Mouse (Mus musculus) thymus, adult 18-20 months (tissue): Measurements from ENCODE around the gene Hrct1.

ENCODE experiments used
- DNase-seq, 2 experiments: peaks; one replicate each; pipeline ENCODE4 v3.0.0; 2022; ENCODE audit warnings: mixed read lengths in 2 of 2

Hrct1 gene

GRCm38 (mm10) chr4:43726995-43727394, at the start of gene Hrct1:
Gene Hrct1, plus strand, starts transcription at chr4:43727188.
- no peak for DNase-seq

GRCm38 (mm10) chr4:43678541-43678940, 48.4 kb upstream of the Hrct1 start:
- DNase-seq, result no peak

- DNase-seq, result no peak
These were observed 47.5 kb upstream of the Hrct1 start for GRCm38 (mm10) chr4:43679416-43680043.

GRCm38 (mm10) chr4:43690021-43690420, 37.0 kb upstream of the Hrct1 start:
- no peak for DNase-seq

- DNase-seq, result no peak
These were observed 36.0 kb upstream of the Hrct1 start for GRCm38 (mm10) chr4:43691026-43691425.

GRCm38 (mm10) chr4:43693806-43694241, 33.2 kb upstream of the Hrct1 start:
- DNase-seq, result no peak

GRCm38 (mm10) chr4:43694439-43695248, 32.3 kb upstream of the Hrct1 start:
- no peak for DNase-seq

- no peak for DNase-seq
These were observed 31.7 kb upstream of the Hrct1 start for GRCm38 (mm10) chr4:43695249-43695671.

GRCm38 (mm10) chr4:43696561-43696960, 30.4 kb upstream of the Hrct1 start:
- no peak for DNase-seq

- DNase-seq, result no peak
These were observed 26.3 kb upstream of the Hrct1 start, which contains the start of gene Olfr70 for GRCm38 (mm10) chr4:43700707-43701106. Gene Olfr70, minus strand, starts transcription at chr4:43700807.

- DNase-seq, result no peak
These were observed 23.5 kb upstream of the Hrct1 start for GRCm38 (mm10) chr4:43703439-43703838.

- DNase-seq, result no peak
These were observed 23.1 kb upstream of the Hrct1 start for GRCm38 (mm10) chr4:43703851-43704250.

GRCm38 (mm10) chr4:43705991-43706390, 21.0 kb upstream of the Hrct1 start:
- DNase-seq, result no peak

GRCm38 (mm10) chr4:43709869-43710268, 17.1 kb upstream of the Hrct1 start, which contains the start of gene Olfr71:
Gene Olfr71, minus strand, starts transcription at chr4:43710255.
- DNase-seq, result no peak

GRCm38 (mm10) chr4:43711821-43712220, 15.2 kb upstream of the Hrct1 start:
- DNase-seq, result no peak

- DNase-seq, result no peak
These were observed 13.3 kb upstream of the Hrct1 start for GRCm38 (mm10) chr4:43713652-43714219.

GRCm38 (mm10) chr4:43720491-43721228, 6.3 kb upstream of the Hrct1 start:
- no peak for DNase-seq

GRCm38 (mm10) chr4:43722191-43722590, 4.8 kb upstream of the Hrct1 start:
- no peak for DNase-seq

GRCm38 (mm10) chr4:43724764-43725163, 2.2 kb upstream of the Hrct1 start:
- DNase-seq, result no peak

GRCm38 (mm10) chr4:43726228-43726993, 577 bp upstream of the Hrct1 start:
- no peak for DNase-seq

- no peak for DNase-seq
These were observed 959 bp downstream of the Hrct1 start for GRCm38 (mm10) chr4:43727718-43728575.
